Mouse (Mus musculus) cerebellum, postnatal 14 days (tissue): Measurements from ENCODE around the gene Sstr1.

Experiments used
- DNase-seq, 2 experiments: peaks; one replicate each; pipeline ENCODE4 v3.0.0; 2021; ENCODE audit warnings: mixed read lengths in 2 of 2

Sstr1 gene

DNA sequence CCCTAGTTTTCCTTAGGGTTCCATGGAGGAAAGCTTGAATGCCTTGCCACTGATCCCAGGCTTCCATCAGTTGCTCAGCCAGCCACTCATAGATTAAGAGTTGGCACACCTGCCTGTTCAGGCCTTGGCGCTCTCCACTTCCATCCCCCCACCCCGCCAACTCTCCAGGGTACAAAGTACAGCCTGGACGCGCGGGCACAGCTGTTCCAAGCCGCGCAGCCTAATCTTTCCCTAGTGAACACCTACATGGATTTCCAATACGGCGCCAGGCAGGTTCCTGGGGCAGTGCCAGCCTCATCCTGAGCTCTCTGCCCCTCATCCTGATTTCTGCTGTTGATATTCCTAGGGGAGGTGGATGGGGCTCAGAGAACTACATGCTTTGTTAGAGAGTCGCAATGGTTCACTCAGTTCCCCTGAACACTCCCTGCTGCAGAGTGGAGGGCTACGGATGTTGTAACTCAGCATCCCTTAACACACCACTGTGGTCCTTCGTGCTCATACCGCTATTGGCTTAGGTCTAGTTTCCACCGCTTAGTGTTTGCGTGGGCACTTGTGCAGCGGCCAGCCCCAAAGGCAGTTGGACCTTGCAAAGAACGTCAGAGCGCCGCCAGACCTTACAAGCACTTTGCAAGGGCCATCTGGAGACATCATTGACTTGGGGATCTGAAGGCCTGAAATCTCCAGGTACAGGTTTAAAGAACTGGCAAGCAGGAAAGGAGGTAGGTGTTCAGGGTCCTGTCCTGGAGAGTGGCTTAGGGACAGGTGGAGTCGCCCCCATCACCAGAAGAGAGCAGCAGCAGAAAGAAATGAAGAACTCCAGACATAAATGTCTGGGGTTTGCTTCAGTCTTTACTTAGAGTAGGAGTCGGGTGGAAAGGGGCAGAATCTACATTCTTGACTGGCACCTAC, at the start of gene Sstr1:
Gene Sstr1, plus strand, starts transcription at position 610 of the 909 bp plus-strand sequence.
- peak; percentile 15 to 37 for DNase-seq

DNA sequence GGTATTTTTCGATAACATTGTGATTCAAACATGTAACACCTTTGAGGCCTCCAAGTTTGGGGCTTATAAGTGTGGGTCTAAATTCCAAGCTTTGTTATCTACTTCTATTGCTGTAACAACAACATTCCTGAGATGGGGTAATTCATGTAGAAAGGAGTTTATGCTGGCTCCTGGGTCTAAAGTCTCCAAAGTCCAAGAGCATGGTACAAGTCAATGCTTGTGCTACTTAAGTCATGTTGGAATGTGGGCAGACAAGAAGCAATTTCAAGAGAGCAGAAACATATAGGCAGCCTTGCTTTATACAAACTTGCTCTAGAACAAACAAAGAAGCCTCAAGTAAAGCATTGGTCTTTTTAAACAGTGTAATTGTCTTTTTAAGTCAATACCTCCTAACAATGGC, 12.8 kb upstream of the Sstr1 start:
- no peak for DNase-seq

DNA sequence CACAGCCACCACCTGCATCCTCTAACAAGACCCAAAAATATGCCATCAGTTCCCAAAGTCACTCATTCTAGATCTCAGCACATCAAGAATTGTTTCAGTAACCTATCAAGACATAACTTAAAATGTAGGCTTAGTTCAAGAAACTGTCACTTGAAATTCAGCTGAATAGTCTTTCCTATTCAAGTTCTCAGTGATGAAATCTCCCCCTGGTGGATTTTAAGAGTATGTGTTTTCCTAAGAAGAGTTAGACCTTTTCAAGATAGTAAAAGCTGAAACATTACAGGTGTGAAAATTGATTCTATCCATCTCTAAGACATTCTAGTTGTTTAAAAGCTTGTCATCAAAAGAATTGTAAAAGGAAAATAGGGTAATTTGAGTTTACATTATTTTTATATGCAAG, 10.4 kb upstream of the Sstr1 start:
- no peak for DNase-seq

DNA sequence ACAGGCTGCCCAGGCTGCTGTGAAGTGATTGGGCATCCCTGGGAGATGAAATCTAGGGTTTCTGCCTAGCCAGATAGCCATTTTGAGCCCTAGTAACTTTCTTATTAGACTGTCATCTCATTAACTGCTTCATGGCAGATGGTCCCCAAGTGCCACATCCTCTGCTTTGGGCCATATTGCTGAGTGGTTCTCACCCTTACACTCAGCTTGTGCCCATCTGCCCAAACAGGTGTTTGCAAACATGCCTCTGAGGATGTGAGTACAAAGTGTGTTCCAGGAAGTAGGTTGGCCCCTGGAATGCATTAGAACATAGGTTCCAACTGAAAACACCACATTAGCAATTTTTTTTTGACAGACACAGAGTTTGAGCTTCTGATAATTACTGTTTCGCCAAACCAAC, 3.6 kb upstream of the Sstr1 start:
- no peak for DNase-seq

DNA sequence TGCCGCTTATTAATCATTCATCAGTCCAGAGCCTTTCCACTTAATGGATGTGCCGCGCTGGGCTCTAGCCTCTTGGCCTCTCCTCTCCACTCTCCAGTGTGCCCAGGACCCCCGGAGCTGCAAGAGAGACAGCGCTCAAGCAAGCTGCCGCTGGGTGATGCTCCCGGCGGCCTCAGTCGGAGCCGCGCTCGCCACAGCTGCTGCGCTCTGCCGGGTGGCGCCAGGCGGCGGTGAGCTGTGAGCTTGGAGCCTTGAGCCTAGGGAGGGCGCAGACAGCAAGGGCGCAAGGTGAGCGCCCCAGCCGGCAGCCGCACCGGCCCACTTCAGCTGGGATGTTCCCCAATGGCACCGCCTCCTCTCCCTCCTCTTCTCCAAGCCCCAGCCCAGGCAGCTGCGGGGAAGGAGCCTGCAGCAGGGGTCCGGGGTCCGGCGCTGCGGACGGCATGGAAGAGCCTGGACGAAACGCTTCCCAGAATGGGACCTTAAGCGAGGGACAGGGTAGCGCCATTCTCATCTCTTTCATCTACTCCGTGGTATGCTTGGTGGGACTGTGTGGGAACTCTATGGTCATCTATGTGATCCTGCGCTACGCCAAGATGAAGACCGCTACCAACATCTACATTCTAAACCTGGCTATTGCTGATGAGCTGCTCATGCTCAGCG, 820 bp downstream of the Sstr1 start:
- peak; percentile 9 to 11 for DNase-seq

DNA sequence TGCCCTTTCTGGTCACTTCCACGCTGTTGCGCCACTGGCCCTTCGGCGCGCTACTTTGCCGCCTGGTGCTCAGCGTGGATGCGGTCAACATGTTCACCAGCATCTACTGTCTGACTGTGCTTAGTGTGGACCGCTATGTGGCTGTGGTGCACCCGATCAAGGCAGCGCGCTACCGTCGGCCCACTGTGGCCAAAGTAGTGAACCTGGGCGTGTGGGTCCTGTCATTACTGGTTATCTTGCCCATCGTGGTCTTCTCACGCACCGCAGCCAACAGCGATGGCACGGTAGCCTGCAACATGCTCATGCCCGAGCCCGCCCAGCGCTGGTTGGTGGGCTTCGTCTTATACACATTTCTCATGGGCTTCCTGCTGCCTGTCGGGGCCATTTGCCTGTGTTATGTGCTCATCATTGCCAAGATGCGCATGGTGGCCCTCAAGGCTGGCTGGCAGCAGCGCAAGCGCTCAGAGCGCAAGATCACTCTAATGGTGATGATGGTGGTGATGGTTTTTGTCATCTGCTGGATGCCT, 1.4 kb downstream of the Sstr1 start:
- peak; percentile 25 to 34 for DNase-seq

DNA sequence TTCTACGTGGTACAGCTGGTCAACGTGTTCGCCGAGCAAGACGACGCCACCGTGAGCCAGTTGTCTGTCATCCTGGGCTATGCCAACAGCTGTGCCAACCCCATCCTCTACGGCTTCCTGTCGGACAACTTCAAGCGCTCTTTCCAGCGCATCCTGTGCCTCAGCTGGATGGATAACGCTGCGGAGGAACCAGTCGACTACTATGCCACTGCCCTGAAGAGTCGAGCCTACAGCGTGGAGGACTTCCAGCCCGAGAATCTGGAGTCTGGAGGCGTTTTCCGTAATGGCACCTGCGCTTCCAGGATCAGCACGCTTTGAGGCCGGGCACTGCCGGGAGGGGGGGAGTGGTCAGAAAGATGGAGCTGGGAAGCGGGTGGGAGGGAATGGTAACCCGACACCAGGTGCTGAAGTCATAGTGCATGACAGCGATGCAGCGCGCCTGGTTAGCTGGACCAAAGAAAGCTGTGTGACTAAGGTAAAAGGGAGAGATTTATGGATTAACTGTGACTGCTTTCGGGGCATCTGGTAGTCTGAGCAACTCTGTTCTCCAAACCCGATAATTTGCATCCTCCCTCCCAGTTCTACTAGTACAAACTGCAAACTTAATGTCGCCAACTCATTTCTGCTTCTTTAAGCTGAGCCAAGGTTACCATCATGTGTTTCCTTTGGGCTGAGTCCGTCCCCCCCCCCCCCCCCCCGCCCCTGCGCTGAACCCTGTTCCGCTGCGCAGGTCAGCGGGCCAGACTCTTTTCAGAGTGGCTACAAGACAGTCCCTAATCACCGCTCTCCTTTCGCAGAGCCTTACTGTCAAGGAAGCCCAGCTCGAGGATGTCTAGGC, 2.1 kb downstream of the Sstr1 start:
- peak; percentile 22 to 31 for DNase-seq

DNA sequence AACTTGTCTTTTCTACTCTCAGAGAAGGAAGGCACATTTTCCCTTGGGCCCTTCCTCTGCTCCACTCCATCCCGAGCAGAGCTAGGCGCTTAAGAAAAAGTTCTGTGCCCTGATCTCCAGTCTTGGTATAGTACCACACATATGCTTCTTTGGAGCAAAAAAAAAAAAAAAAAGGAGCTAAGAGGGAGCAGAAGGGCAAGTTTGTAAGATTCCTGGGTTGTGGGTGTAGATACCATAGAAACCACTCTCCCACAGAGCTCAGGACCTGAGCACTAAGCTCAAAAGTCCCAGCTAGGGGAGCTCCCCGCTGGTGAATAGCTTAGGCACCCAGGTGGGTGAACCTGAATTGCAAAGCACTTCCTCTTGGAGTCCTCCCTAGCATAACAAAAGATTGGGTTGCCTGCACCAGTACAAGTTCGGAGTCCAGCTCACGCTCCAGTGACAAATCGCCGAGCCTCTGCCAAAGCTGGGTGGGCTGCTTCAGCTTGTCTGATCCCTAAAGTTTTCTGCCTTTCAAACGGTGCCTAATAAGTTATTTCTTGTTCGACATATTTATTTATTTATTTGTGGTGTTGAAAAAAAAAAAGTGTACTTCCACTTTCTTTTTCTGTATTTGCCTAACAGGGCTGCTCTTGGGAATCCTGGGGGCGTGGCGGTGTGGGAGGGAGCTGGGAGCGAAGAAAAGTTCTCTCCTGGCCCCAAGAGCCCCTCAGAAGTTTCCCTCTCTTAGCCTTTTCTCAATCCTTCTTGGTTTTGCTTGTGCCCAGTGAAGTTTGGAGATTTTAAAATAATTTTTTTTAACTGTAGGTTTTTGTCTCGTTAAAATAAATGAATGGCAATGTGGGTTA, 2.9 kb downstream of the Sstr1 start:
- no peak for DNase-seq

DNA sequence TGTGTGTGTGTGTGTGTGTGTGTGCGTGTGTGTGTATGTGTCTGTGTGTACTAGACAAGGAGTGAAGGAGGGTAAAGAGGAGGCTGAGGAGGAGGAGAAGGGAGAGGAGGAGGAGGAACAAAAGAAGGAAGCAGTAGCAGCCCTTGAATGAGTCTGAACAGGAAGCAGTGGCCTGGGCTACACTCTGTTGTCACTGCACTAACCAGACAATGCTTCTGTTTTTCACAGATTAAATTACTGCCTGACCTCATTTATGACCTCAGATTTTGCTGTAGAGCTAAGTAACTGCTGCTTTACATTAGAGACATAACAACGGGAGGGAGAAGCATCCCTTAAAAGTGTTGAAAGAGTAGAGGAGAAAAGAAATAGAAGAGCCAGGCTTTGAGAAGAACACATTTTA, 4.6 kb downstream of the Sstr1 start:
- no peak for DNase-seq

DNA sequence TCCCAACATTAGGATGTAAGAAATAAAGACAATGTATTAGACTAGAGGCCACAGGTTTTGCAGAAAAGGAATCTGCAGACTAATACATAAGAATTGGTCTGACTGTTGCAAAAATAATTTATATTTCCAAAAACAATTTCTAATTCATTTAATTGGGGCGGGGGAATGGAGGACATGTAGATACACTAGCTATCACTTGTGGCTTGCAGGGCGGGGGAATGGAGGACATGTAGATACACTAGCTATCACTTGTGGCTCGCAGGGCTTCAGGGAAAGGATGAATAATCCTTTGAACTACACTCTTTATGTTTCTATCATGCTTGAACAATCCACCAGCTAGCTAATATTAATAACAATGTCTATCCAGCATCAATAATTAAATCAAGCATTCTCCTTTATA, 7.5 kb downstream of the Sstr1 start:
- no peak for DNase-seq

DNA sequence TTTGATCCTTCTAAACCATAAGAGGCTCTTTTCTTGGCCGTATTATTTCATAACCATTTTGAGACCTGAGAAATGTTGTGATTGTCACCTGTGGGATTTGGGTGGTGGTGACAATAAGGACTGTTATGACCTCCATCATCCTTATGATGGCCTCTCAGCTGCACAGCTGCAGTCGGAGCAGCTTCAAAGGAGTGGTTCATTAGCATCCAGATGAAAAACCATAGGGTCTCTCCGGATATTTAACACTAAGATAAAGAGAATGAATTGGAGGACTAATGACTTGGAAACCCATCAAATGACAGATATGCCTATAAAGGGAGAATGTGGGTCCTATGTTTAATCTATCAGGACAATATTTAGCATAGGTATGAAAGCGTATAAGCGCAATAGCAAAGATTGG, 14.1 kb downstream of the Sstr1 start:
- no peak for DNase-seq

DNA sequence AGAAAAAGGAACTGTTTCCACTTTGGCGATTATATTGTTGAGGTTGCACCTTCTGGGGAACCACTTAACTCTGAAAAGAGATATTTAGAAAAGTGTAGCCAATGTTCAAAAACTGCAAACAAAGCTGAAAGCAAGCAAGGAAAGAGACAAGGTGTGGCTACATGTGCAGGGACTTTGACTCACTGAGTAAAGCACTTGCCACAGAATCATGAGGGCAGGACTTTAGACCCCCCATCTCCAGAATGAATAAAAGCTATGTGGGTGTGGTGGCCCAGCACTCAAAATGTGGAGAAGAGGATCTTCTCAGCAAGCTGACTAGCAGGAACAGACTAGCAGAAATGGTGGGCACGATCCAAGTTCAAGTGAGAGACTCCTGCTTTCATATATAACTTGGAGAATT, 20.9 kb downstream of the Sstr1 start:
- DNase-seq, result no peak

DNA sequence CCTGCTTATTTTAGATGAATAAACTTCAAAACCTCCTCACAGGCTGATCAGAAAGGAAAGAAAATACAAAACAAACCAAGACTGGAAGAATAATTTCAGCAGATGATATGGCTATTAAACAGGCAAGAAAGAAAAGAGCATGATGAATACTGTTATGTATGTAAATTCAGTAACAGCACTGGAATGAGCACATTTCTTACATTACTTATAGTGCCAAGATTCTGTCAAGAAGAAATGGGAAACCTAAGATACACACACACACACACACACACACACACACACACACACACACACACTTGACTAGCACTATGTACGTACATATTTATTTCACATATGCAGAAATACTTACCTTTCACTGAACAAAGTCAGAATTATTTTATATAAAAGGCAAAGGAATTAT, 40.3 kb downstream of the Sstr1 start:
- no peak for DNase-seq
